Mouse (Mus musculus) CD8-positive naive resting alpha-beta T cell, adult 2 months (primary cell): ENCODE measurements at regions not wholly inside any gene's neighbourhood (a gene's known extent, or its start where the extent isn't known, plus 50 kb on each side); places are given as distances from the start of the nearest gene placed in this dataset.
"Not testable (repeated sequence)": the region's sequence is repeated elsewhere in the genome, so short reads cannot be mapped to it uniquely, and the experiment has no call there.

Source experiments
- DNase-seq, 2 experiments: peaks; one replicate each; pipeline ENCODE4 v3.0.0; 2022; ENCODE audit warnings: low read depth in 2 of 2, low spot score in 2 of 2

DNA sequence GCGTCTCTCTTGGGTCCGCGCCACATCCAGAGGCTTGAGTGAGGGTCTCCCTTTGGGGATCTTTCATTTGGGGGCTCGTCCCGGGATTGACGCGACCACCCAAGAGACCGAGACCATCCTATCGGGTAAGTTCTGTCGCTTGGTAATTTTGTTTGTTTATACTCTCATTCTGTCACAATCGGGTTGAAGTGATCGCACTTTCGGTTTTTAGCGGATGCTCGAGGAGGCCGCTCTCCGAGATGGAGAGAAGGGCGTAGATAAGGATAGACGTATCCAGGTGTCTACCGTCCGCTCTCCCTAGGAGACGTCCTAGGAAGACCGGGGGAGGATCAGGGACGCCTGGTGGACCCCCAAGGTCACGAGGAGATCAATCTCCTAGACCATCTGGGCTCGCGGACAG is 199.3 kb upstream of the Mrpl21 start:
- peak; percentile 2 to 44 for DNase-seq

- not testable (repeated sequence) for DNase-seq
Observed at GRCm38 (mm10) chr19:3091771-3092170, 190.9 kb upstream of the Mrpl21 start.
